Mouse (Mus musculus): ENCODE measurements at regions not wholly inside any gene's neighbourhood (a gene's known extent, or its start where the extent isn't known, plus 50 kb on each side); places are given as distances from the start of the nearest gene placed in this dataset.
A peak's percentile ranks its signal among the peaks of the same experiment; 100 is the strongest.

GRCm38 (mm10) chr15:67890612-67891304 lies 1390.0 kb upstream of the Lrrc6 start:
- H3K27ac ChIP-seq, result peak overlapping the region; percentile 62
- WGBS, result 50% methylated on average over 3 of the region's 3 CpGs
- H3K4me3 ChIP-seq, result no peak overlapping the region
- peaks cover 24% of the 10 kb centered on the region for H3K4me1 ChIP-seq (replicated peaks)
- no peaks in the 10 kb centered on the region for H3K36me3 ChIP-seq
- DNase-seq (ENCODE audit: low spot score), result peak; percentile 23
- H3K9me3 ChIP-seq, result no peaks in the 10 kb centered on the region
- no peaks in the 10 kb centered on the region; the same call in 1 of the 2 replicates for H3K27me3 ChIP-seq (ENCODE audit: insufficient read depth, poor library complexity, severe bottlenecking)

- H3K9me3 ChIP-seq, result no peaks in the 10 kb centered on the region
- H3K4me3 ChIP-seq, result no peak overlapping the region
- H3K27ac ChIP-seq, result no peak overlapping the region
- H3K4me1 ChIP-seq (replicated peaks), result peaks cover 24% of the 10 kb centered on the region
- no peaks in the 10 kb centered on the region; the same call in 1 of the 2 replicates for H3K27me3 ChIP-seq (ENCODE audit: insufficient read depth, poor library complexity, severe bottlenecking)
- DNase-seq (ENCODE audit: low spot score), result no peak
- no peaks in the 10 kb centered on the region for H3K36me3 ChIP-seq
These were observed 1387.8 kb upstream of the Lrrc6 start for GRCm38 (mm10) chr15:67888548-67888947.

GRCm38 (mm10) chr15:67855291-67855690 lies 1354.6 kb upstream of the Lrrc6 start:
- no peaks in the 10 kb centered on the region for H3K36me3 ChIP-seq
- no peak overlapping the region for H3K4me3 ChIP-seq
- H3K27me3 ChIP-seq (ENCODE audit: insufficient read depth, poor library complexity, severe bottlenecking), result no peaks in the 10 kb centered on the region
- 96% methylated on average over 1 of the region's 1 CpGs for WGBS
- H3K9me3 ChIP-seq, result no peaks in the 10 kb centered on the region
- no peak overlapping the region for H3K27ac ChIP-seq
- no peaks in the 10 kb centered on the region for H3K4me1 ChIP-seq (replicated peaks)
- no peak for DNase-seq (ENCODE audit: low spot score)

- no peak overlapping the region for H3K4me3 ChIP-seq
- WGBS, result 82% methylated on average over 3 of the region's 3 CpGs
- H3K9me3 ChIP-seq, result no peaks in the 10 kb centered on the region
- DNase-seq (ENCODE audit: low spot score), result no peak
- H3K36me3 ChIP-seq, result no peaks in the 10 kb centered on the region
- no peaks in the 10 kb centered on the region for H3K27me3 ChIP-seq (ENCODE audit: insufficient read depth, poor library complexity, severe bottlenecking)
- H3K4me1 ChIP-seq (replicated peaks), result no peaks in the 10 kb centered on the region
- no peak overlapping the region for H3K27ac ChIP-seq
These were observed 1349.4 kb upstream of the Lrrc6 start for GRCm38 (mm10) chr15:67850118-67850517.

GRCm38 (mm10) chr15:67845707-67846106 lies 1345.0 kb upstream of the Lrrc6 start:
- H3K4me1 ChIP-seq (replicated peaks), result no peaks in the 10 kb centered on the region
- H3K27me3 ChIP-seq (ENCODE audit: insufficient read depth, poor library complexity, severe bottlenecking), result no peaks in the 10 kb centered on the region
- no peak overlapping the region for H3K27ac ChIP-seq
- no peaks in the 10 kb centered on the region for H3K9me3 ChIP-seq
- 82% methylated on average over 2 of the region's 2 CpGs for WGBS
- DNase-seq (ENCODE audit: low spot score), result no peak
- H3K36me3 ChIP-seq, result no peaks in the 10 kb centered on the region
- no peak overlapping the region for H3K4me3 ChIP-seq

- Histone ChIP-seq H3K9me3 (no peaks in the 10 kb centered on the region), H3K27me3 (ENCODE audit: insufficient read depth, poor library complexity, severe bottlenecking) (no peaks in the 10 kb centered on the region), H3K36me3 (no peaks in the 10 kb centered on the region), H3K4me1 (replicated peaks) (no peaks in the 10 kb centered on the region), H3K27ac (no peak overlapping the region), H3K4me3 (no peak overlapping the region)
- DNase-seq (ENCODE audit: low spot score), result no peak
- 79% methylated on average over 3 of the region's 3 CpGs for WGBS
These were observed 1340.0 kb upstream of the Lrrc6 start for GRCm38 (mm10) chr15:67840671-67841070.

GRCm38 (mm10) chr15:67825796-67826484 lies 1325.2 kb upstream of the Lrrc6 start:
- Histone ChIP-seq H3K27ac (no peak overlapping the region), H3K4me1 (replicated peaks) (no peaks in the 10 kb centered on the region), H3K27me3 (ENCODE audit: insufficient read depth, poor library complexity, severe bottlenecking) (no peaks in the 10 kb centered on the region), H3K9me3 (no peaks in the 10 kb centered on the region), H3K36me3 (no peaks in the 10 kb centered on the region), H3K4me3 (no peak overlapping the region)
- WGBS, result 85% methylated on average over 4 of the region's 4 CpGs
- DNase-seq (ENCODE audit: low spot score), result no peak

- Histone ChIP-seq H3K36me3 (no peaks in the 10 kb centered on the region), H3K27me3 (ENCODE audit: insufficient read depth, poor library complexity, severe bottlenecking) (no peaks in the 10 kb centered on the region), H3K27ac (no peak overlapping the region), H3K4me1 (replicated peaks) (no peaks in the 10 kb centered on the region), H3K4me3 (no peak overlapping the region), H3K9me3 (no peaks in the 10 kb centered on the region)
- 84% methylated on average over 3 of the region's 3 CpGs for WGBS
- no peak for DNase-seq (ENCODE audit: low spot score)
These were observed 1322.5 kb upstream of the Lrrc6 start for GRCm38 (mm10) chr15:67823226-67823625.

GRCm38 (mm10) chr15:67799871-67800270 lies 1299.2 kb upstream of the Lrrc6 start:
- H3K4me3 ChIP-seq, result no peak overlapping the region
- no peaks in the 10 kb centered on the region for H3K36me3 ChIP-seq
- H3K9me3 ChIP-seq, result no peaks in the 10 kb centered on the region
- H3K27me3 ChIP-seq (ENCODE audit: insufficient read depth, poor library complexity, severe bottlenecking), result no peaks in the 10 kb centered on the region
- H3K4me1 ChIP-seq (replicated peaks), result no peaks in the 10 kb centered on the region
- H3K27ac ChIP-seq, result no peak overlapping the region
- WGBS, result 86% methylated on average over 1 of the region's 1 CpGs
- no peak for DNase-seq (ENCODE audit: low spot score)

GRCm38 (mm10) chr15:67795578-67795977 lies 1294.9 kb upstream of the Lrrc6 start:
- H3K9me3 ChIP-seq, result no peaks in the 10 kb centered on the region
- no peaks in the 10 kb centered on the region for H3K27me3 ChIP-seq (ENCODE audit: insufficient read depth, poor library complexity, severe bottlenecking)
- H3K4me3 ChIP-seq, result no peak overlapping the region
- H3K36me3 ChIP-seq, result no peaks in the 10 kb centered on the region
- no peak overlapping the region for H3K27ac ChIP-seq
- H3K4me1 ChIP-seq (replicated peaks), result no peaks in the 10 kb centered on the region
- DNase-seq (ENCODE audit: low spot score), result no peak
- 90% methylated on average over 2 of the region's 2 CpGs for WGBS

GRCm38 (mm10) chr15:67792822-67793221 lies 1292.1 kb upstream of the Lrrc6 start:
- Histone ChIP-seq H3K36me3 (no peaks in the 10 kb centered on the region), H3K27me3 (ENCODE audit: insufficient read depth, poor library complexity, severe bottlenecking) (no peaks in the 10 kb centered on the region), H3K27ac (no peak overlapping the region), H3K9me3 (no peaks in the 10 kb centered on the region), H3K4me3 (no peak overlapping the region), H3K4me1 (replicated peaks) (no peaks in the 10 kb centered on the region)
- no peak for DNase-seq (ENCODE audit: low spot score)

- H3K4me3 ChIP-seq, result no peak overlapping the region
- no peaks in the 10 kb centered on the region for H3K4me1 ChIP-seq (replicated peaks)
- H3K27ac ChIP-seq, result no peak overlapping the region
- no peaks in the 10 kb centered on the region for H3K9me3 ChIP-seq
- H3K27me3 ChIP-seq (ENCODE audit: insufficient read depth, poor library complexity, severe bottlenecking), result no peaks in the 10 kb centered on the region
- no peaks in the 10 kb centered on the region for H3K36me3 ChIP-seq
- DNase-seq (ENCODE audit: low spot score), result no peak
These were observed 1287.9 kb upstream of the Lrrc6 start for GRCm38 (mm10) chr15:67788587-67788986.

GRCm38 (mm10) chr15:67785583-67785982 lies 1284.9 kb upstream of the Lrrc6 start:
- Histone ChIP-seq H3K27ac (no peak overlapping the region), H3K4me1 (replicated peaks) (no peaks in the 10 kb centered on the region), H3K9me3 (no peaks in the 10 kb centered on the region), H3K27me3 (ENCODE audit: insufficient read depth, poor library complexity, severe bottlenecking) (no peaks in the 10 kb centered on the region), H3K4me3 (no peak overlapping the region), H3K36me3 (no peaks in the 10 kb centered on the region)
- no peak for DNase-seq (ENCODE audit: low spot score)
- 86% methylated on average over 2 of the region's 2 CpGs for WGBS
